Mouse (Mus musculus): ENCODE data around the gene Rapsn. TPM values are rescaled to one million over a fixed set of nuclear protein-coding genes. Genes with fewer than 3 reads are reported as not detected.

The Rapsn gene
- polyA plus RNA-seq, 1 experiment from 2014 or later = 17.8 TPM

GRCm38 (mm10) chr2:91068162-91068871, 32.9 kb downstream of the Rapsn start:
- H3K27ac ChIP-seq (ENCODE audit: poor library complexity, severe bottlenecking) = no peak overlapping the region
- no peak for ATAC-seq (ENCODE audit: insufficient number of reproducible peaks, low FRiP score)
- H3K36me3 ChIP-seq = peaks cover 35% of the 10 kb centered on the region
- peaks cover 24% of the 10 kb centered on the region for H3K4me1 ChIP-seq (replicated peaks)
- peak overlapping the region; percentile 77 for H3K4me2 ChIP-seq
- peak overlapping the region; percentile 67 for H3K9ac ChIP-seq
- H3K27me3 ChIP-seq (replicated peaks) = no peaks in the 10 kb centered on the region
- WGBS = 59% methylated on average over 13 of the region's 13 CpGs
- H3K9me3 ChIP-seq (replicated peaks) = no peaks in the 10 kb centered on the region
- peak overlapping the region; percentile 70 for H3K4me3 ChIP-seq

GRCm38 (mm10) chr2:91068872-91069165, 33.4 kb downstream of the Rapsn start:
- Histone ChIP-seq H3K36me3 (peaks cover 30% of the 10 kb centered on the region), H3K27ac (ENCODE audit: poor library complexity, severe bottlenecking) (no peak overlapping the region), H3K4me2 (peak overlapping the region; percentile 77), H3K9ac (peak overlapping the region; percentile 67), H3K4me1 (replicated peaks) (peaks cover 24% of the 10 kb centered on the region), H3K4me3 (peak overlapping the region; percentile 70), H3K9me3 (replicated peaks) (no peaks in the 10 kb centered on the region), H3K27me3 (replicated peaks) (no peaks in the 10 kb centered on the region)
- ATAC-seq (ENCODE audit: insufficient number of reproducible peaks, low FRiP score) = no peak
- WGBS = 43% methylated on average over 6 of the region's 6 CpGs

- Histone ChIP-seq H3K4me1 (replicated peaks) (peaks cover 24% of the 10 kb centered on the region), H3K27me3 (replicated peaks) (no peaks in the 10 kb centered on the region), H3K9ac (peak overlapping the region; percentile 67), H3K36me3 (peaks cover 24% of the 10 kb centered on the region), H3K27ac (ENCODE audit: poor library complexity, severe bottlenecking) (peak overlapping the region; percentile 80), H3K4me3 (peak overlapping the region; percentile 70), H3K9me3 (replicated peaks) (no peaks in the 10 kb centered on the region), H3K4me2 (peak overlapping the region; percentile 77)
- peak; percentile 0; the same call in 1 of the 2 replicates for ATAC-seq (ENCODE audit: insufficient number of reproducible peaks, low FRiP score)
- 5% methylated on average over 14 of the region's 14 CpGs for WGBS
Measured at GRCm38 (mm10) chr2:91069306-91070000, 34.0 kb downstream of the Rapsn start.

- under 1% methylated on average over 69 of the region's 69 CpGs for WGBS
- Histone ChIP-seq H3K27ac (ENCODE audit: poor library complexity, severe bottlenecking) (peak within 1 kb of the TSS; percentile 80), H3K4me2 (peak within 1 kb of the TSS; percentile 77), H3K9ac (peak within 1 kb of the TSS; percentile 67), H3K36me3 (peaks cover 17% of the 10 kb centered on the region), H3K4me3 (peak within 1 kb of the TSS; percentile 70), H3K4me1 (replicated peaks) (peaks cover 24% of the 10 kb centered on the region), H3K9me3 (replicated peaks) (no peaks in the 10 kb centered on the region), H3K27me3 (replicated peaks) (no peaks in the 10 kb centered on the region)
- ATAC-seq (ENCODE audit: insufficient number of reproducible peaks, low FRiP score) = peak; percentile 97
Measured at GRCm38 (mm10) chr2:91070076-91070800, 34.8 kb downstream of the Rapsn start, which contains the start of gene Slc39a13. Gene Slc39a13, minus strand, starts transcription at chr2:91070417.

- peaks cover 10% of the 10 kb centered on the region for H3K36me3 ChIP-seq
- 0 out of 2 replicates have a peak overlapping the region, but pooled peaks have one; percentile 36 for H3K9ac ChIP-seq
- WGBS = 84% methylated on average over 10 of the region's 10 CpGs
- peak overlapping the region; percentile 70 for H3K4me3 ChIP-seq
- H3K9me3 ChIP-seq (replicated peaks) = no peaks in the 10 kb centered on the region
- H3K27ac ChIP-seq (ENCODE audit: poor library complexity, severe bottlenecking) = peak overlapping the region; percentile 80; the same call in 1 of the 2 replicates
- peak overlapping the region; percentile 77 for H3K4me2 ChIP-seq
- peaks cover 21% of the 10 kb centered on the region for H3K4me1 ChIP-seq (replicated peaks)
- no peaks in the 10 kb centered on the region for H3K27me3 ChIP-seq (replicated peaks)
- ATAC-seq (ENCODE audit: insufficient number of reproducible peaks, low FRiP score) = no peak
Measured at GRCm38 (mm10) chr2:91071059-91071458, 35.6 kb downstream of the Rapsn start.

GRCm38 (mm10) chr2:91072092-91072491, 36.7 kb downstream of the Rapsn start:
- H3K9ac ChIP-seq = no peak overlapping the region
- 40% methylated on average over 1 of the region's 1 CpGs for WGBS
- peaks cover 21% of the 10 kb centered on the region for H3K4me1 ChIP-seq (replicated peaks)
- no peaks in the 10 kb centered on the region for H3K9me3 ChIP-seq (replicated peaks)
- H3K36me3 ChIP-seq = peaks cover 6% of the 10 kb centered on the region
- no peak overlapping the region for H3K4me2 ChIP-seq
- no peak overlapping the region for H3K4me3 ChIP-seq
- no peaks in the 10 kb centered on the region for H3K27me3 ChIP-seq (replicated peaks)
- no peak overlapping the region for H3K27ac ChIP-seq (ENCODE audit: poor library complexity, severe bottlenecking)
- ATAC-seq (ENCODE audit: insufficient number of reproducible peaks, low FRiP score) = no peak

- Histone ChIP-seq H3K36me3 (no peaks in the 10 kb centered on the region), H3K9ac (peak overlapping the region; percentile 80), H3K4me2 (peak overlapping the region; percentile 95), H3K4me3 (peak overlapping the region; percentile 64), H3K4me1 (replicated peaks) (peaks cover 6% of the 10 kb centered on the region; the same call in 1 of the 2 replicates), H3K27ac (ENCODE audit: poor library complexity, severe bottlenecking) (no peak overlapping the region), H3K9me3 (replicated peaks) (no peaks in the 10 kb centered on the region), H3K27me3 (replicated peaks) (no peaks in the 10 kb centered on the region)
- WGBS = 19% methylated on average over 12 of the region's 12 CpGs
- no peak for ATAC-seq (ENCODE audit: insufficient number of reproducible peaks, low FRiP score)
Measured at GRCm38 (mm10) chr2:91077957-91078313, 42.5 kb downstream of the Rapsn start.

- Histone ChIP-seq H3K9me3 (replicated peaks) (no peaks in the 10 kb centered on the region), H3K4me2 (peak overlapping the region; percentile 95), H3K9ac (peak overlapping the region; percentile 80), H3K27me3 (replicated peaks) (no peaks in the 10 kb centered on the region), H3K4me1 (replicated peaks) (peaks cover 6% of the 10 kb centered on the region; the same call in 1 of the 2 replicates), H3K27ac (ENCODE audit: poor library complexity, severe bottlenecking) (no peak overlapping the region), H3K36me3 (no peaks in the 10 kb centered on the region), H3K4me3 (peak overlapping the region; percentile 64)
- peak; percentile 49 for ATAC-seq (ENCODE audit: insufficient number of reproducible peaks, low FRiP score)
- WGBS = 2% methylated on average over 20 of the region's 36 CpGs
Measured at GRCm38 (mm10) chr2:91078314-91079025, 43.0 kb downstream of the Rapsn start.

GRCm38 (mm10) chr2:91079026-91079384, 43.6 kb downstream of the Rapsn start:
- H3K27ac ChIP-seq (ENCODE audit: poor library complexity, severe bottlenecking) = no peak overlapping the region
- peaks cover 6% of the 10 kb centered on the region; the same call in 1 of the 2 replicates for H3K4me1 ChIP-seq (replicated peaks)
- no peaks in the 10 kb centered on the region for H3K9me3 ChIP-seq (replicated peaks)
- ATAC-seq (ENCODE audit: insufficient number of reproducible peaks, low FRiP score) = no peak
- H3K27me3 ChIP-seq (replicated peaks) = no peaks in the 10 kb centered on the region
- H3K36me3 ChIP-seq = no peaks in the 10 kb centered on the region
- H3K9ac ChIP-seq = peak overlapping the region; percentile 80
- H3K4me3 ChIP-seq = peak overlapping the region; percentile 64
- 23% methylated on average over 5 of the region's 5 CpGs for WGBS
- H3K4me2 ChIP-seq = peak overlapping the region; percentile 95

- no peak overlapping the region for H3K9ac ChIP-seq
- H3K27ac ChIP-seq (ENCODE audit: poor library complexity, severe bottlenecking) = no peak overlapping the region
- H3K27me3 ChIP-seq (replicated peaks) = no peaks in the 10 kb centered on the region
- no peak for ATAC-seq (ENCODE audit: insufficient number of reproducible peaks, low FRiP score)
- H3K4me3 ChIP-seq = no peak overlapping the region
- no peaks in the 10 kb centered on the region for H3K9me3 ChIP-seq (replicated peaks)
- WGBS = 76% methylated on average over 8 of the region's 8 CpGs
- H3K4me2 ChIP-seq = no peak overlapping the region
- no peaks in the 10 kb centered on the region for H3K36me3 ChIP-seq
- peaks cover 6% of the 10 kb centered on the region; the same call in 1 of the 2 replicates for H3K4me1 ChIP-seq (replicated peaks)
Measured at GRCm38 (mm10) chr2:91080784-91081513, 45.5 kb downstream of the Rapsn start.

Measured in heart, embryonic 12.5 days (tissue).